Mouse (Mus musculus): ENCODE data around the gene Grm7.

DNA sequence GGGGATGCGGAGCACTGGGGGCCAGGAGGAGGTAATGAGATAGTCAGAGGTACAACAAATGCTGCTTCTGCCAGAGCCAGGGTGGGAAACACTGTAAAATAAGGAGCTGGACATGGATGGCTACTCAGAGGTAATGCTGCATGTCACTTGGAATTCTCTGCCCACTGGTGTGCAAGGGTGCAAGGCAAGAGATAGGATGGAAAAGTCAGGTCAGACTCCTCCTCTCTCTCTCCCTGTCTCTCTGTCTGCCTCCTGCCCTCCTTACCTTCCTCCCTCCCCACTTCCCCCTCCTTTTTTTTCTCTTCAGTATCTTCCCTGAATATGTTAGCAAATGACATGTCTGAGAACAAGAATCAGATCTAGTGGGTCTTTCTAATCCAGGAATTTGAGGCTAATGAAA lies 3.8 kb downstream of the Grm7 start:
- TF ChIP-seq POLR2A (IDR thresholded peaks at IDR 0.05; ENCODE audit: low read depth, low read length) (no peak), CTCF (conservative IDR thresholded peaks at IDR 0.05; ENCODE audit: insufficient read depth, insufficient read length, low read depth, low read length) (no peak)
